Mouse (Mus musculus): Measurements from ENCODE around the gene Gdpd2.

Gene Gdpd2

GRCm38 (mm10) chrX:100729665-100730188 lies at the start of gene Gdpd2:
Gdpd2 (plus strand) TSS chrX:100729873.
- 7% methylated on average over 8 of the region's 8 CpGs for WGBS

- 44% methylated on average over 3 of the region's 3 CpGs for WGBS
Measured at GRCm38 (mm10) chrX:100686527-100686926, 43.1 kb upstream of the Gdpd2 start.

GRCm38 (mm10) chrX:100687360-100688032 lies 42.2 kb upstream of the Gdpd2 start:
- WGBS: 81% methylated on average over 6 of the region's 6 CpGs

GRCm38 (mm10) chrX:100688033-100688370 lies 41.7 kb upstream of the Gdpd2 start:
- 80% methylated on average over 5 of the region's 5 CpGs for WGBS

GRCm38 (mm10) chrX:100696776-100697175 lies 32.9 kb upstream of the Gdpd2 start:
- whole genome bisulfite sequencing: 72% methylated on average over 4 of the region's 4 CpGs

- 97% methylated on average over 6 of the region's 6 CpGs for WGBS
Measured at GRCm38 (mm10) chrX:100708032-100708431, 21.6 kb upstream of the Gdpd2 start.

- 88% methylated on average over 6 of the region's 6 CpGs for WGBS
Measured at GRCm38 (mm10) chrX:100716173-100716572, 13.5 kb upstream of the Gdpd2 start.

GRCm38 (mm10) chrX:100728947-100729346 lies 726 bp upstream of the Gdpd2 start:
- WGBS: 15% methylated on average over 1 of the region's 1 CpGs

- 21% methylated on average over 8 of the region's 8 CpGs for WGBS
Measured at GRCm38 (mm10) chrX:100730266-100730665, 593 bp downstream of the Gdpd2 start.

GRCm38 (mm10) chrX:100734359-100734758 lies 4.7 kb downstream of the Gdpd2 start:
- WGBS: 85% methylated on average over 7 of the region's 7 CpGs

- 4% methylated on average over 13 of the region's 14 CpGs for WGBS
Measured at GRCm38 (mm10) chrX:100738918-100739317, 9.2 kb downstream of the Gdpd2 start.

GRCm38 (mm10) chrX:100739443-100739842 lies 9.8 kb downstream of the Gdpd2 start:
- WGBS: 6% methylated on average over 10 of the region's 10 CpGs

GRCm38 (mm10) chrX:100740785-100741184 lies 11.1 kb downstream of the Gdpd2 start:
- WGBS: 29% methylated on average over 6 of the region's 6 CpGs

GRCm38 (mm10) chrX:100741940-100742339 lies 12.3 kb downstream of the Gdpd2 start:
- WGBS: 5% methylated on average over 10 of the region's 10 CpGs

- 85% methylated on average over 6 of the region's 6 CpGs for WGBS
Measured at GRCm38 (mm10) chrX:100765855-100766254, 36.2 kb downstream of the Gdpd2 start.

GRCm38 (mm10) chrX:100767181-100767884 lies 37.7 kb downstream of the Gdpd2 start, which contains the start of gene Dlg3:
Dlg3 (plus strand) TSS chrX:100767722.
- WGBS: 2% methylated on average over 26 of the region's 26 CpGs

GRCm38 (mm10) chrX:100767885-100768626 lies 38.4 kb downstream of the Gdpd2 start:
- WGBS: 7% methylated on average over 28 of the region's 36 CpGs

- 49% methylated on average over 5 of the region's 5 CpGs for WGBS
Measured at GRCm38 (mm10) chrX:100769281-100769680, 39.6 kb downstream of the Gdpd2 start.

GRCm38 (mm10) chrX:100774341-100774811 lies 44.7 kb downstream of the Gdpd2 start:
- WGBS: 11% methylated on average over 23 of the region's 23 CpGs

- 61% methylated on average over 3 of the region's 3 CpGs for WGBS
Measured at GRCm38 (mm10) chrX:100775405-100775804, 45.7 kb downstream of the Gdpd2 start.

GRCm38 (mm10) chrX:100776494-100776893 lies 46.8 kb downstream of the Gdpd2 start:
- WGBS: 7% methylated on average over 9 of the region's 9 CpGs

GRCm38 (mm10) chrX:100776985-100777654 lies 47.4 kb downstream of the Gdpd2 start:
- 8% methylated on average over 18 of the region's 49 CpGs for WGBS

Measured in cerebral cortex, adult 2 months (tissue).